Comparison of ENCODE assay signal across 12 mouse cellular contexts in genomic region chr9:43473601-43474302, GRCm38 (mm10).
DNase-seq lines count a peak whose midpoint lies in the region.
"Had no signal": no experiment of that assay in that cellular context is flagged by ENCODE, and none has a peak within 500 bp of the region (broad histone marks: within the 10 kb centered on the region; RNA-seq: fewer than 3 reads in every experiment).

No protein-coding gene starts in this region.

- peak; percentile 26 to 40 for DNase-seq in cerebellum, postnatal 14 days
- DNase-seq in cerebellum, adult 11 months: no peak
- DNase-seq in layer of hippocampus, postnatal 10 days (ENCODE audit: low spot score in 2 of 2): peak; percentile 34 to 48
- DNase-seq in layer of hippocampus, postnatal 25 days (ENCODE audit: extremely low spot score in 1 of 2, low spot score in 1 of 2): no peak
- peak; percentile 65 to 74 for DNase-seq in right cerebral cortex, postnatal 10 days (ENCODE audit: low spot score in 2 of 2)
- DNase-seq in right cerebral cortex, postnatal 36 days (ENCODE audit: low spot score in 2 of 2): no peak
- DNase-seq in right cerebral cortex, postnatal 4 days: peak; percentile 32
- DNase-seq in spleen, postnatal 36 days (ENCODE audit: low spot score in 2 of 2): no peak
- DNase-seq: gastrocnemius, postnatal 36 days; lung, adult 18-20 months; lung, postnatal 36 days; thymus, adult 18-20 months had no signal

Comparison
In these comparisons a context has a peak if more than half of its experiments do, and no peak if none do; other contexts are left out.
1. DNase-seq: peak in cerebellum, postnatal 14 days (2 of 2), layer of hippocampus, postnatal 10 days (2 of 2), right cerebral cortex, postnatal 10 days (2 of 2) and right cerebral cortex, postnatal 4 days (single experiment); none in cerebellum, adult 11 months (single experiment), layer of hippocampus, postnatal 25 days (0 of 2), right cerebral cortex, postnatal 36 days (0 of 2) and spleen, postnatal 36 days (0 of 2).